ENCODE assay signal across 8 mouse cellular contexts in genomic region chr17:69105799-69106401, GRCm38 (mm10). TPM values are rescaled to one million over a fixed set of nuclear protein-coding genes. Genes with fewer than 3 reads are reported as not detected.
DNase-seq lines count a peak whose midpoint lies in the region; ATAC-seq lines count a peak whose summit lies in the region.

No protein-coding gene starts in this region.

- no peaks in the 10 kb centered on the region for H3K27me3 ChIP-seq in embryonic facial prominence, embryonic 14.5 days (replicated peaks; ENCODE audit: control insufficient read depth, insufficient read depth, low read length)
- H3K27me3 ChIP-seq in intestine, embryonic 14.5 days (replicated peaks; ENCODE audit: control insufficient read depth, insufficient read depth, low read length) = no peaks in the 10 kb centered on the region
- H3K27me3 ChIP-seq in limb, embryonic 11.5 days (ENCODE audit: control insufficient read depth, insufficient read depth, low read length) = no peaks in the 10 kb centered on the region

- H3K9me3 ChIP-seq in embryonic facial prominence, embryonic 14.5 days (ENCODE audit: control insufficient read depth, low read length) = no peaks in the 10 kb centered on the region
- H3K9me3 ChIP-seq in intestine, embryonic 14.5 days (ENCODE audit: control insufficient read depth, low read length) = no peaks in the 10 kb centered on the region
- no peaks in the 10 kb centered on the region for H3K9me3 ChIP-seq in limb, embryonic 11.5 days (ENCODE audit: control insufficient read depth, low read length)

- no peak overlapping the region for H3K27ac ChIP-seq in embryonic facial prominence, embryonic 14.5 days (replicated peaks; ENCODE audit: low read depth, low read length)
- no peak overlapping the region for H3K27ac ChIP-seq in intestine, embryonic 14.5 days (ENCODE audit: low read depth)
- H3K27ac ChIP-seq in limb, embryonic 11.5 days (replicated peaks; ENCODE audit: low read depth, low read length) = no peak overlapping the region

- no peak overlapping the region for H3K9ac ChIP-seq in embryonic facial prominence, embryonic 14.5 days (ENCODE audit: low read depth, low read length)
- no peak overlapping the region for H3K9ac ChIP-seq in intestine, embryonic 14.5 days (ENCODE audit: low read length)
- H3K9ac ChIP-seq in limb, embryonic 11.5 days (ENCODE audit: low read length) = no peak overlapping the region

- no peaks in the 10 kb centered on the region for H3K36me3 ChIP-seq in embryonic facial prominence, embryonic 14.5 days (ENCODE audit: control insufficient read depth, insufficient read depth, low read length)
- no peaks in the 10 kb centered on the region for H3K36me3 ChIP-seq in intestine, embryonic 14.5 days (ENCODE audit: control insufficient read depth, insufficient read depth, low read length)
- no peaks in the 10 kb centered on the region for H3K36me3 ChIP-seq in limb, embryonic 11.5 days (ENCODE audit: control insufficient read depth, insufficient read depth, low read length)

- 0 out of 2 replicates have a peak overlapping the region, but pooled peaks have one; percentile 5 for H3K4me2 ChIP-seq in embryonic facial prominence, embryonic 14.5 days (ENCODE audit: low read depth, low read length)
- peak overlapping the region; percentile 18; the same call in 1 of the 2 replicates for H3K4me2 ChIP-seq in intestine, embryonic 14.5 days (ENCODE audit: low read length)
- no peak overlapping the region for H3K4me2 ChIP-seq in limb, embryonic 11.5 days (ENCODE audit: low read depth, severe bottlenecking)

- no peak overlapping the region for H3K4me3 ChIP-seq in embryonic facial prominence, embryonic 14.5 days (ENCODE audit: low read depth, low read length)
- H3K4me3 ChIP-seq in intestine, embryonic 14.5 days (ENCODE audit: low read depth, low read length) = no peak overlapping the region
- H3K4me3 ChIP-seq in limb, embryonic 11.5 days (ENCODE audit: low read depth, low read length) = no peak overlapping the region

- DNase-seq in kidney, adult 9 months = peak; percentile 69
- no peak for DNase-seq in kidney, adult 11 months
- peak; percentile 39 for DNase-seq in adrenal gland, adult 2 months
- DNase-seq in embryonic facial prominence, embryonic 14.5 days (ENCODE audit: low spot score) = peak; percentile 69
- DNase-seq in intestine, embryonic 14.5 days (ENCODE audit: low spot score) = peak; percentile 68
- peak; percentile 54 for DNase-seq in limb, embryonic 11.5 days (ENCODE audit: low spot score)
- DNase-seq in retina, adult 2 months (ENCODE audit: low read depth, low spot score) = peak; percentile 41
- DNase-seq in ovary, postnatal 10 days (ENCODE audit: low spot score) = no peak

- H3K4me1 ChIP-seq in embryonic facial prominence, embryonic 14.5 days (ENCODE audit: control insufficient read depth, insufficient read depth, low read length) = no peaks in the 10 kb centered on the region
- no peaks in the 10 kb centered on the region for H3K4me1 ChIP-seq in intestine, embryonic 14.5 days (replicated peaks; ENCODE audit: control insufficient read depth, insufficient read depth, low read length)
- H3K4me1 ChIP-seq in limb, embryonic 11.5 days (ENCODE audit: control insufficient read depth, insufficient read depth, low read length) = no peaks in the 10 kb centered on the region

- 0 out of 2 replicates have a peak, but pooled peaks have one; percentile 37 for ATAC-seq in embryonic facial prominence, embryonic 14.5 days (ENCODE audit: low read depth)
- no peak for ATAC-seq in intestine, embryonic 14.5 days (replicated peaks; ENCODE audit: low FRiP score, low TSS enrichment, low read depth)
- no peak for ATAC-seq in limb, embryonic 11.5 days (ENCODE audit: insufficient number of reproducible peaks, low FRiP score, low TSS enrichment, low read depth)

- WGBS in embryonic facial prominence, embryonic 14.5 days = 29% methylated on average over 5 of the region's 5 CpGs
- WGBS in intestine, embryonic 14.5 days = 29% methylated on average over 5 of the region's 5 CpGs
- 42% methylated on average over 5 of the region's 5 CpGs for WGBS in limb, embryonic 11.5 days

RNA-seq across cellular contexts. Expression of gene Epb41l3, which starts 30.4 kb away (rescaled TPM):
- total RNA-seq in adrenal gland, adult 2 months (2021) = 10 to 100 TPM; 12.4 to 17.9 TPM
- polyA plus RNA-seq in adrenal gland, adult 2 months (2012; rRNA removed) = 2.8 and 5.9 TPM in 2 replicates
- 127 and 142 TPM in 2 replicates for polyA plus RNA-seq in embryonic facial prominence, embryonic 14.5 days (2014; fragmentation: Nextera tagmentation; extraction: Ambion mirVana)
- 103 and 110 TPM in 2 replicates for polyA plus RNA-seq in intestine, embryonic 14.5 days (2014; fragmentation: Nextera tagmentation; extraction: Ambion mirVana)
- polyA plus RNA-seq in limb, embryonic 11.5 days (2014; fragmentation: Nextera tagmentation; extraction: Ambion mirVana) = 72.2 and 78.6 TPM in 2 replicates

Comparison
In these comparisons a context has a peak if more than half of its experiments do, and no peak if none do; other contexts are left out.
1. DNase-seq: peak in kidney, adult 9 months (single experiment), adrenal gland, adult 2 months (single experiment), embryonic facial prominence, embryonic 14.5 days (single experiment), intestine, embryonic 14.5 days (single experiment), limb, embryonic 11.5 days (single experiment) and retina, adult 2 months (single experiment); none in kidney, adult 11 months (single experiment) and ovary, postnatal 10 days (single experiment).
2. RNA of gene Epb41l3, which starts 30.4 kb away (polyA plus RNA-seq): 127 to 142 TPM in embryonic facial prominence, embryonic 14.5 days, 103 to 110 TPM in intestine, embryonic 14.5 days and 72.2 to 78.6 TPM in limb, embryonic 11.5 days; 2.8 to 5.9 TPM in adrenal gland, adult 2 months; every median in the first group is over 10 times any median in the second.